9 mouse cellular contexts compared by ENCODE assay signal in genomic region chr15:27715331-27715730, GRCm38 (mm10). TPM values are rescaled to one million over a fixed set of nuclear protein-coding genes. Genes with fewer than 3 reads are reported as not detected.
DNase-seq lines count a peak whose midpoint lies in the region; ATAC-seq and TF ChIP-seq lines count a peak whose summit lies in the region.
"Had no signal": no experiment of that assay in that cellular context is flagged by ENCODE, and none has a peak within 500 bp of the region (broad histone marks: within the 10 kb centered on the region; RNA-seq: fewer than 3 reads in every experiment).

No protein-coding gene starts in this region.

- ATAC-seq in monocyte, adult 5-6 weeks (replicated peaks; ENCODE audit: insufficient number of reproducible peaks, low FRiP score, low TSS enrichment, poor library complexity, severe bottlenecking) = peak; percentile 93

- peak; percentile 84 for TF ChIP-seq CTCF in layer of hippocampus, adult 2 months (conservative IDR thresholded peaks at IDR 0.05)

- H3K27ac ChIP-seq in layer of hippocampus, adult 2 months = no peak overlapping the region
- H3K27ac ChIP-seq: neural tube, embryonic 13.5 days had no signal

- H3K4me3 ChIP-seq in layer of hippocampus, adult 2 months = no peak overlapping the region
- H3K4me3 ChIP-seq: neural tube, embryonic 13.5 days had no signal

- DNase-seq in gastrocnemius, adult 18-20 months (ENCODE audit: low spot score) = peak; percentile 18
- DNase-seq in gastrocnemius, adult 8-10 months (ENCODE audit: low spot score in 2 of 2) = no peak
- peak; percentile 51 for DNase-seq in testis, postnatal 10 days (ENCODE audit: low spot score)
- DNase-seq in testis, postnatal 14 days (ENCODE audit: low spot score) = no peak
- DNase-seq in embryo, embryonic 9.5 days (ENCODE audit: extremely low spot score) = peak; percentile 25
- peak; percentile 65 to 67 for DNase-seq in layer of hippocampus, adult 2 months (ENCODE audit: low spot score in 2 of 2)
- no peak for DNase-seq in c-Kit-positive CD71-positive TER-119-positive erythroid progenitor cells, embryonic 14.5 days (ENCODE audit: low spot score)

RNA-seq across cellular contexts. Expression of gene Otulinl, which starts 34.0 kb away (rescaled TPM):
- under 1 TPM; 0.91 to 0.93 TPM for total RNA-seq in gastrocnemius, adult 18-20 months (2021)
- total RNA-seq in gastrocnemius, adult 8-10 months (2022) = under 1 TPM; 0.22 to 0.59 (median 0.36) TPM
- 10 to 100 TPM; 27.6 to 31.8 TPM for total RNA-seq in layer of hippocampus, adult 2 months (2021)
- 110 to 158 TPM (median 149 TPM) in 3 replicates for total RNA-seq in monocyte, adult 5-6 weeks (2017)

Comparison
In these comparisons a context has a peak if more than half of its experiments do, and no peak if none do; other contexts are left out.
1. DNase-seq: peak in gastrocnemius, adult 18-20 months (single experiment), testis, postnatal 10 days (single experiment), embryo, embryonic 9.5 days (single experiment) and layer of hippocampus, adult 2 months (2 of 2); none in gastrocnemius, adult 8-10 months (0 of 2), testis, postnatal 14 days (single experiment) and c-Kit-positive CD71-positive TER-119-positive erythroid progenitor cells, embryonic 14.5 days (single experiment).
2. RNA of gene Otulinl, which starts 34.0 kb away (total RNA-seq): 110 to 158 TPM in monocyte, adult 5-6 weeks and 27.6 to 31.8 TPM in layer of hippocampus, adult 2 months; 0.91 to 0.93 TPM in gastrocnemius, adult 18-20 months and 0.22 to 0.59 TPM in gastrocnemius, adult 8-10 months; every median in the first group is over 10 times any median in the second.